Mouse (Mus musculus): Measurements from ENCODE around the gene H2afz. TPM values are rescaled to one million over a fixed set of nuclear protein-coding genes. Genes with fewer than 3 reads are reported as not detected.

The H2afz gene
- polyA plus RNA-seq (2014; fragmentation: Illumina TruSeq; extraction: RNeasy Lipid Tissue Mini Kit (QIAGEN cat#74804); ENCODE audit: low read depth, low replicate concordance), result 477 TPM

GRCm38 (mm10) chr3:137864124-137864987 is at the start of gene H2afz:
TSS of gene H2afz (plus strand) at chr3:137864487.

GRCm38 (mm10) chr3:137867437-137868093 is 3.3 kb downstream of the H2afz start, which contains the start of gene Dnajb14:
TSS of gene Dnajb14 (plus strand) at chr3:137867675.

Other genes with a start within 250 kb of the H2afz start
- gene Ddit4l, start 242.9 kb upstream of the H2afz start, polyA plus RNA-seq (2014; fragmentation: Illumina TruSeq; extraction: RNeasy Lipid Tissue Mini Kit (QIAGEN cat#74804); ENCODE audit: low read depth, low replicate concordance), result 24.8 TPM
- not detected for gene Gm21962, start 193.0 kb upstream of the H2afz start, polyA plus RNA-seq (2014; fragmentation: Illumina TruSeq; extraction: RNeasy Lipid Tissue Mini Kit (QIAGEN cat#74804); ENCODE audit: low read depth, low replicate concordance)
- gene Dnajb14, start 3.2 kb downstream of the H2afz start, polyA plus RNA-seq (2014; fragmentation: Illumina TruSeq; extraction: RNeasy Lipid Tissue Mini Kit (QIAGEN cat#74804); ENCODE audit: low read depth, low replicate concordance), result 167 TPM
- 21.4 TPM for gene Lamtor3, start 54.0 kb downstream of the H2afz start, polyA plus RNA-seq (2014; fragmentation: Illumina TruSeq; extraction: RNeasy Lipid Tissue Mini Kit (QIAGEN cat#74804); ENCODE audit: low read depth, low replicate concordance)
- gene Dapp1, start 117.1 kb downstream of the H2afz start, polyA plus RNA-seq (2014; fragmentation: Illumina TruSeq; extraction: RNeasy Lipid Tissue Mini Kit (QIAGEN cat#74804); ENCODE audit: low read depth, low replicate concordance), result 41.7 TPM
- not detected for gene 1110002E22Rik, start 200.6 kb downstream of the H2afz start, polyA plus RNA-seq (2014; fragmentation: Illumina TruSeq; extraction: RNeasy Lipid Tissue Mini Kit (QIAGEN cat#74804); ENCODE audit: low read depth, low replicate concordance)
- gene Gm5105, start 202.9 kb downstream of the H2afz start, polyA plus RNA-seq (2014; fragmentation: Illumina TruSeq; extraction: RNeasy Lipid Tissue Mini Kit (QIAGEN cat#74804); ENCODE audit: low read depth, low replicate concordance), result not detected

Data from testis, adult 10 weeks (tissue).